Mouse (Mus musculus) cerebellum, adult 11-12 months (tissue): ENCODE measurements at regions not wholly inside any gene's neighbourhood (a gene's known extent, or its start where the extent isn't known, plus 50 kb on each side); places are given as distances from the start of the nearest gene placed in this dataset.

ENCODE experiments used
- DNase-seq: peaks from one replicate; pipeline ENCODE4 v3.0.0; 2022

GRCm38 (mm10) chr7:113121911-113122319 is 85.3 kb upstream of the Arntl start:
- DNase-seq, result no peak

GRCm38 (mm10) chr7:113126010-113126409 is 81.3 kb upstream of the Arntl start:
- no peak for DNase-seq

DNA sequence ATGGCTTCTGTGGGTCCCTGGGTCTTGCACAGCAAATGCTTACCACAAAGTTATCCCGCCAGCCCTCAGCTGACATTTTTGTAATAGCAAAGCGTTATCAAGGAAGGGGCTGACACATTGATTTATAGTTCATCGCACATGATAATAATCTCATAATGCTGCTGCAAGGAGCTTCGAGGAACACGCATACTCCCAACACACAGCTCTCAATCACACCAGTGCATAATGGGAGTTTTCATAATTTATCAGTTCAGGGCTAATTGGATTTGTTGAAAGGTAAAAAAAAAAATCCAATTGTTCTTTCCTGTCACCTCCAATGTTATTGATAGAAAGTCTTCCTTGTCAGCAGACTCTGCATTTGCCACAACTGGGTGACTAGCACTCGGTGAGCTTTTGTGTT is 76.7 kb upstream of the Arntl start:
- no peak for DNase-seq

DNA sequence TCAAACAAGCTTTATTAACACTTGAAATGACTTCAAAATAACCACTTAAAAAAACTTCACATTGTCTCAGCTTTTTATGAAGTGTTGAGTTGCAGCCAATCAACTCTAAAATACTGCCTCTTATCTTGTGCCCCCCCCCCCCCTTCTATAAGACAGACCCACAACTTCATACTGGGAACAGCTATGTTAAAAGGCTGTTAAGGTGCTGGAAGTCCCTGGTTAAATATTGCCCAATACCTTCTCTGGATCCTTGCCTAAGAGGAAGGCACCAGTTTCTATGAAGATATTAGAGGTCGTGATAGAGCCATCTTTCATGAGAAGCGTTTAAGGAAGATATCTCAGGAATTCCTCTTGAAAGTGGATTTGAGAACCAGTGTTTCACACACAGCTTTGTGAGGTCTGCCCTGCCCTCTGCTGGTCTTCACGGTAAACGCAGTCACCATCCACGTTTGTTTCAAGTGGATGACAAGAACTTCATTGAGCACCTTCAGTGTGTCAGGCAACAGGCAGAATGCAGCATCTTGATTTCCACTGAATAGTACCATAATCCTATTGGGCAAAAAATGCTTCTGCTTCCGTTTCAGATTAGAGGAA is 75.2 kb upstream of the Arntl start:
- peak; percentile 67 for DNase-seq

GRCm38 (mm10) chr7:113133891-113134290 is 73.4 kb upstream of the Arntl start:
- no peak for DNase-seq

DNA sequence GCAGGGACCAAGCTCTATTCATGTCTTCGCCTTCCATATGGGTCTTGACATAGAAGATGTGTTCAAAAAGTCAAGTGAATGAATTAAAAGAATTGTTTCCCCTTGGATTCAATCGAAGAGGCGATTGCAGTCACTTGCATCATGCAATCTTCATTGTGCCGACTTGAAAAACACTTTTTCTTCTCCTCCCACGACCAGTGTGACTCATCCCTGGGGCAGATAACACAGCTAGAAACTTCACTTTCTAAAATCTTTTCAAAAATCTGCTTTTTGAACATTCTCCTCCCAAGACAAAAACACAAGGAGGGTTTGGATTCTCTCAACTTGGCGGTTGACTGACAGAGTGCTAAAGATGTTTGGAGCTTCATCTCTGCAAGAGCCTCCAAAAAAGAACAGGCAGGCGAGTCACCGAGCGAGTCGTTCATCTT is 67.2 kb upstream of the Arntl start:
- DNase-seq, result no peak

DNA sequence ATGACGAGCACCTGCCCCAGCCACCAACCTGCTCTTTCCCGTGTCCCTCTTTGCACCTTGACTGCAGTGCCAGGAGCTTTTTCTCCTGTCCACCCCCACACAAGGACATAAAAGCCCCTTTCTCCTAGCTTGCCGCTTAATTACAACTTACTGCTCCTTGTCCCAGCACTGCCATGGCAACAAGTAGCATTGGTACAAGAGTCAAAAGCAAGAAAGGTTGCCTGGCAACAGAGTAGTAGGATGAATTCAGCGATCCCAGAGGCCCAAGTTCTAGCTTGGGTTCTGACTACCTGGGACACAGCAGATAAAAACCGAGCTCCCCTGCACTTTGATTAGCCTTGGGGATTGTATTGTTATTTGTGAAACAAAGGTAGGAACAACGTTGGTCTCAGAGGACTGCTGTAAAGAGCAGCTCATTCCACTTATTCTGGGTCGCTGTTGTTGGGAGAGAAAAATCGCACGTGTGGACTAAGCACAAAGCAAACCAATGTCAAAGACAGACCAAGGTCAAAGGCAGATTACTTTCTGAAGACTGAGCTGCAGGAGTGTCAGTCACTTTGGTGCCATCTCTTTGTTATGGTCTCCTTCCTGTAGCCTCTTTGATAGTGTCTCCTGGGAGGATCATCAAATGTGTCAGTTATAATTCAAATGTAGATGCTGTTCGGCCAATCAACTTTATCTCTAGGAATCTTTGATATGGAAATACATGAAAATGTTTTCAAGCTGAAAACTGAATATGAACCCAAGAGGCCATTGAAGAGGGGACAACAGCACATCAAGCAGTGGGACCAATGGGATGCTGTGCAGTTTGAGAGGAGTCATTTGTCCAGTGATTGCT is 65.2 kb upstream of the Arntl start:
- DNase-seq, result no peak

- DNase-seq, result peak; percentile 72
These were observed 63.7 kb upstream of the Arntl start for GRCm38 (mm10) chr7:113143552-113143951.

- no peak for DNase-seq
These were observed 62.2 kb upstream of the Arntl start for GRCm38 (mm10) chr7:113145046-113145445.

DNA sequence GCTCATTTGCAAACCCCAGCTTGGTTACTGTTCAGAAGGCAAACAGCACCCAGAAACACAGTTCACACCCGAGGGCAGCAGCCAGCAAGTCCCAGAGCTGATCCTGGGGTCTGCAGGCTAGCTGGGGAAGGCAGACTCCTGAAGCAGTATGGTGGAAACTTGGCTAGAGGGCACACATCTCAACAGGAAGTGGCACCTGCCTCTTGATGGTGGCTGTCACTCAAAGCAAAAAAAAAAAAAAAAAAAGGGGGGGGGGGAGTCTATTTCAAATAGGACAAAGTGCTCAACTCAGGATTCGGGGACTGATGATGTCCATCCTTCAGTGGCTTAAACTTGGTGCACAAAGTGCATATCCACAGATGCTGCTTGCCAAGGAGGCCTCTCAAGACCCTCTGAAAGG is 61.2 kb upstream of the Arntl start:
- DNase-seq, result no peak

DNA sequence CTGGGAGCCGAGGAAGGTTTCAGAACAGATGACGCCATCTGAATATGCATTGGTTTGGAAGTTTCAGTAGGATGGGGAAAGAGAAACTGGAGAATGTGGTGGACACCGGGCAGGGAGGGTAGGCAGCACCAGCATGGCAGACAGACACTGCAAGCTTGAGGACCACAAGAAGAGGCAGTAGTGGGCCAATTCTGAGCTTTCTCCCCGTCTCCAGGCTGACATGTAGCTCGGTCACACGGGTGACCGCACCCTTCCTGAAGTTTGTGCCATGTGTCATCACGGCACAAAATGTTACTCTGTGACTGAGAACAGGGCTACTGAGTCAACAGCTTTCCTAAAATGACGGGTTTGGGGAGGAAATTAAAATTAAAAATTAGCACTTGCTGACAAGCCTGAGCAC is 60.7 kb upstream of the Arntl start:
- DNase-seq, result no peak

DNA sequence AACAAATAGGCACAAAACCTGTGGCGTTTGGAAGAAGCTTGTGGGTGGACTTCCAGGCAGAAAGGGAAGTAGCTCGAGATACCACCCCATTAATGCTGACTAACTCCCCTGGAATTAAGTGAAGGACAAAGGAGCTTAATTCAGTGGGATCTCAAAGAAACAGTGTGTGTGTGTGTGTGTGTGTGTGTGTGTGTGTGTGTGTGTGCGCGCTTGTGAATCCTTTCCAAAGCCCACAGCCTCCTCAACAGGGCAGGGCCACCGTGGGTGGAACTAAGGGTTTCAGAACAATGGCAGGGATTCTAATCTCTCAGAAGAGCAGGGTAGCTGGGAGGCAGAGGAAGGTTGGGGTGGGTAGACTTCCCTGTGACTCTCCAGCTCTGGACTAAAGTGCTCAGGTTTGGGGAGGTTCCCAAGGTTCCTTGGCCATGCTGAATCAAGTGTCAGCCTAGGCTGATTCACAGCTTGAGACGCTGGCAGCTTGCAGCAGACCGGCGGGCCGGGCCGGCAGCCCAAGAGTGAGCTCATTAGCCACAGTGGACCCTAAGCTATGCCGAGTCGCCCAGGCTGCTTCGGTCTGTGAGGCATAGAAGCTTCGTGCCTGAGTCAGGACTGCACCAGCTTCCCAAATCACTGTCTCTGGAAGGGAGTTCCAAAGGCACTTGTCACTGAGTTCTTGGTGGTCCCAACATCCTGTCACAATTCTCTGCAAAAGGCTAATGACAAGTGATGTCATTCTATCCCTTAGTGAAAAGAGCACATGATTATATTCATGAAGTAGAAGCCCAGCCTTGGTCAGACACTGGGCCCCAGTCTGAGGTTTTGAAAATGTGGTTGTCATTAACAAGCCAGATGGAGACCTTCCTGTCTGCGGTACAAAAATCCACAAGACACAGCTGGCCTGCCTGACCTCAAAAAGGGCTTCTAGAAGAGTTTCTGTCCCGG is 59.6 kb upstream of the Arntl start:
- peak; percentile 65 for DNase-seq

DNA sequence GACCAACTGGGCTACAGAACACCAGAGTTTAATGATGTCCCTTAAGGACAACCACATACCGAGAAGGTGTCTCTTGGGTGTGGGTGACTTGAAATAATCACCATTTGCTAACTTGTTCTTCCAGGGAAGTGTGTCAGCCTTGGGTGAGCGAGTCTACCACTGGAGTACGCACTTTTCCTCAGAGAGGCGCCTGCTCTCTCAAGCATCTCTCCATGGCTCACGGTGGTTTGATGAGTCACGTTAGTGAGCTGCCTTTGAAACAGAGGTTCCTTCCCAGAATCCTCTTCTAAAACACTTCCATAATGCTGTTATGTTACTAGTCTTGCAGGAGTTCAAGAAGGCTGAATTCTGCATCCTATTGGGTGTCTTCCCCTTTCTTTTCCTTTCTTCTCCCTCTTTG is 58.6 kb upstream of the Arntl start:
- DNase-seq, result no peak

DNA sequence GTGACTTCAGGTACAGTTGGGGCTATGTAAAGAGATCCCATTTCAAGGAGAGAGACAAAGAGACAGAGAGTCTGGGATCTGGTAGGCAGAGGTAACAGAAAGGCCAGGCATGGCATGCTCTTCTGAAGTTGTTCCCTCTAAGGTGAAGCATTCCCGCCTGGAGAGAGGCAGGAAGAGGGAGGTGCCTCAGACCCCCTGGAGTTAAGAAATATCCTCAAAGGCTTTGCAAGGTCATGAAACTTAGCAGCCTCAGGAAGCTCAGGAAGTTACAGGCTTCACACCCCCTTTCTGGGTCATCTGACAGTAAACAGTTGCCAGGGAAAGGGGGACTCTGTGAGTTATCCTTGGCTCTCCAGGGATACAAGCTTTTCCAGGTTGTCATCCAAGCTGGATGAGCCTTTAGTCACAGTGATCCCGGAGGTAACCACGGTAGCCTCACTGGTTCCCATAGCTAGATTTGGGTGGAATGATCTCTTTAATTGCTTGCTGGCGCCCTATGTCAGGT is 57.2 kb upstream of the Arntl start:
- no peak for DNase-seq

- DNase-seq, result no peak
These were observed 56.5 kb upstream of the Arntl start for GRCm38 (mm10) chr7:113150789-113151188.

GRCm38 (mm10) chr7:113151499-113151898 is 55.8 kb upstream of the Arntl start:
- no peak for DNase-seq

DNA sequence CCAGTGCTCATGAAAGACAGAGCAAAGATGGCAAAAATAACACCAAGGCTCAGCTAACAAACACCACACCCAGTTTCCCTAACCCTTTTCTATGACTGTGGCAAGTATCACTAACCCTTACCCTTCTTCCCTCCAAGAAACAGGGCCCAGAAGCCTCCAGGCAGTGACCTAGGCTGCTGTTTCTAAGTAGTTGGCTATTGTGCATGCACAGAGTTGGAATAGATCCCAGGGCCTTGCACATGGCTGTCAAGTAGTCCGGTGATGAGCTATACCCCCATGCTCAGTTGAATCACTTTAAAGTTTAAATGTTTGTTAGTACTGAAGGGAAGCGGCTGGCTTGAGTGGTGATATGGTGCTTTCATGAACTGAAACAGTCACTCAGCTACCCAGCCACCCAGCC is 53.9 kb upstream of the Arntl start:
- no peak for DNase-seq

GRCm38 (mm10) chr7:113154066-113154465 is 53.2 kb upstream of the Arntl start:
- no peak for DNase-seq

DNA sequence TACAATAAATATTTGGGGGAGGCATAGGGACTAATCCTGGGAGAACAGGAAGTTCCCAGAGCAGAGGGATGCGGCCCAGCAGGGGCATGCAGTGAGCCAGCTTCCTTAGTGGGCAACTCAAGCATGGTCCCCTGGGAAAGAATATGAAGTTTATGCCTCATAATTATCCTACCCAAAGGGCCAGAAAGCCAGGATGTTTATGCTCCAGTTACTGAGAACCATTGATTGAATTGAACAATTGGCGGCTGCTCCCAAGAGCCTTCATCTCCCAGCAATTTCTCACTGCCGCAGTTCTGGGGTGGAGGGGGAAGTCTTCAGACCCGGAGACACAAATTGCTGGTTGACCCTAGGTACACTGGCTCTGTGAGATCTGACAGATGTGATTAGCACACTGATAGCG is 50.9 kb upstream of the Arntl start:
- DNase-seq, result no peak

DNA sequence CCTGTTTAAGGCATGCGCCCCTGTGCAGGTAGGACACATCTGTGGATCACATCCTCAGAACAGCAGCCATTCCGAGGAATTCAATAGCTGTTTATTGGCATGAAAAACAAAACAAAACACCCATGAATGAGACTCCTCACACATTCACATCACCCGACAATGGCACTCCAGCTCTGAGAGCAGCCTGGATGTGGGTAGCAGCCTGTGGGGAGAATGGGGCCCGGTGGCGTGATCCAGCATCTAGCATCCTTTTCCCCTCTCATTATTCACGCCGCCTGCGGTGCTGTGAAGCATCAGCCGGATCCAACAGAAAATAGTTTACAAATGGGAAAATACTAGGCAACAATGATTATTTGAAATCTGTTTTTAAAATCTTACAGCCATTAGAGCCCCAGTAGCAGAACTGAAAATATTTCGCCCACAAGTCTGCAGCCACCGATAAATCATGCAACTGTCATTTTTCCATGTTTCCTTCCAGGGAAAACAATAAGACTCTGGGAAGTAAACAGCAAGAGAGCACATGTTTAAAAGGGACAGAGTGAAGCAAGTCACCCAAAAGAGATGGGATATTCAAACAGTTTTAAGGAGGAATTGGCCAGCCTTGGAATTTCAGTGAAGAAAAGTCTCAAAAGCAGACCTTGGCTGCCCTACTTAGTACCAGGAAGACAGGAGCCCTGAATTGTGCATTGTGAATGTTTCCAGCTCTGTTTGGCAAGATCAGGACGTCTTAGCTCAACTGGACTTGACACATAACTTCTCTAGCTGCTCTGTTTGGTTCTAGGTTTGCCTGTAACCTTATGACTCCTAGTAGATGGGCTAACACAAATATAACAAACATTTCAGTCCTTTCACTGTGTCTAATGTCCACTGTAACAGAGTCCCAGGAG is 50.2 kb upstream of the Arntl start:
- DNase-seq, result no peak
